Mouse (Mus musculus) midbrain, embryonic 14.5 days (tissue): ENCODE measurements at regions not wholly inside any gene's neighbourhood (a gene's known extent, or its start where the extent isn't known, plus 50 kb on each side); places are given as distances from the start of the nearest gene placed in this dataset.

Experiments used
- ATAC-seq: fragments of 200-750 bp; cut with Nextera tagmentation; 2 replicates; pipeline ENCODE4 v1.8.0; 2017; ENCODE audit warnings: moderate number of reproducible peaks, moderate library complexity; ENCODE audit not compliant: low FRiP score, low TSS enrichment
- DNase-seq: peaks from one replicate; pipeline ENCODE4 v3.0.0-alpha.2; 2015
- H3K27ac ChIP-seq: fragments of 300-500 bp; sonication (generic); replicated peaks from 2 replicates; pipeline ENCODE4 v1.5.1; 2014; ENCODE audit warnings: mild to moderate bottlenecking, low read depth, low read length, moderate library complexity
- H3K27me3 ChIP-seq: fragments of 300-500 bp; sonication (generic); 2 replicates; pipeline ENCODE4 v1.6.1; 2014; ENCODE audit warnings: low read length, control low read depth, mixed read lengths; ENCODE audit not compliant: control insufficient read depth, insufficient read depth
- H3K36me3 ChIP-seq: fragments of 300-500 bp; sonication (generic); 2 replicates; pipeline ENCODE4 v1.6.1; 2014; ENCODE audit warnings: low read length, control low read depth; ENCODE audit not compliant: control insufficient read depth, insufficient read depth
- H3K4me1 ChIP-seq: fragments of 300-500 bp; sonication (generic); 2 replicates; pipeline ENCODE4 v1.6.1; 2014; ENCODE audit warnings: mild to moderate bottlenecking, antibody characterized with exemption, low read length, control low read depth; ENCODE audit not compliant: control insufficient read depth, insufficient read depth
- H3K4me2 ChIP-seq: fragments of 300-500 bp; sonication (generic); 2 replicates; pipeline ENCODE4 v1.6.1; 2014; ENCODE audit warnings: mild to moderate bottlenecking, low read length, moderate library complexity
- H3K4me3 ChIP-seq: fragments of 300-500 bp; sonication (generic); replicated peaks from 2 replicates; pipeline ENCODE4 v1.5.1; 2014; ENCODE audit warnings: low read depth, low read length
- H3K9ac ChIP-seq: fragments of 300-500 bp; sonication (generic); replicated peaks from 2 replicates; pipeline ENCODE4 v1.6.1; 2014; ENCODE audit warnings: mild to moderate bottlenecking, low read length, moderate library complexity
- H3K9me3 ChIP-seq: fragments of 300-500 bp; sonication (generic); 2 replicates; pipeline ENCODE4 v1.6.1; 2016; ENCODE audit warnings: low read length, control low read depth, mixed read lengths; ENCODE audit not compliant: control insufficient read depth
- WGBS: fragments of 180-500 bp; shearing (Covaris S2); extraction: QIAGEN DNeasy Blood & Tissue Kit; methylation state at CpG from one replicate; pipeline ENCODE4 v1.1.7; 2014; 5-methylcytosine and 5-hydroxymethylcytosine counted together

DNA sequence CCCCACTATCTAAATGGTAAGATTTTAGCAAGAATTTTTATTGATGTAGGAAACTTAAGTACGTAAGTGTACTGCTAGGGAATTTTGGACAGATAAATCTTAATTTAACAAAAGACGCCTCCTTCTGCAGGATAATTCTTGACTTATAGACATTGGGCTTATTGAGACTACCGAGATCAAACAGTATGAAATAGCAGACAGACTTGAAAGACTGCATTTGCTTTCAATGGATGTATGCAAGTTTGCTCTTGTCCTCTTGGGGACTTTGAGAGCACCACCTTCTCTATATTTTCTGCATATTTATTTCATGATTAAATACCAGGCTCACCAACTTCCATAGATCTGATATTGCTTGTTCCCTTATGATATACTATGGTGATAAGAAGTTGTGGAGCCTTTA lies 92.8 kb upstream of the 1700056E22Rik start:
- ATAC-seq (no peak), DNase-seq (no peak)
- 93% methylated on average over 3 of the region's 3 CpGs for WGBS

More for the DNA sequence above, 92.8 kb upstream of the 1700056E22Rik start:
- Histone ChIP-seq H3K9me3 (no peaks in the 10 kb centered on the region), H3K9ac (no peak overlapping the region), H3K4me1 (no peaks in the 10 kb centered on the region), H3K4me2 (no peak overlapping the region), H3K27me3 (no peaks in the 10 kb centered on the region), H3K4me3 (no peak overlapping the region), H3K27ac (no peak overlapping the region), H3K36me3 (no peaks in the 10 kb centered on the region)
